Mouse (Mus musculus) heart, adult 2 months (tissue): ENCODE measurements at regions not wholly inside any gene's neighbourhood (a gene's known extent, or its start where the extent isn't known, plus 50 kb on each side); places are given as distances from the start of the nearest gene placed in this dataset.

ENCODE experiments used
- CTCF ChIP-seq: fragments of 200-600 bp; IDR thresholded peaks from 2 replicates; pipeline ENCODE4 v1.8.1; 2022; ENCODE audit warnings: antibody characterized with exemption, mild to moderate bottlenecking, moderate library complexity
- EP300 ChIP-seq: fragments of 200-500 bp; IDR thresholded peaks from 2 replicates; pipeline ENCODE4 v1.6.1; 2011; ENCODE audit warnings: low read depth, low read length, control low read depth; ENCODE audit not compliant: insufficient read depth

- TF ChIP-seq CTCF: no peak
- no peak for TF ChIP-seq EP300
Measured at GRCm38 (mm10) chr3:133779161-133779789, 234.3 kb upstream of the Tet2 start.
